Mouse (Mus musculus) cerebellum, adult (tissue): ENCODE results near the gene Edn1.

Experiments used
- ATAC-seq: cut with Nextera tagmentation; 2 replicates; pipeline ENCODE4 v1.9.2; 2017; ENCODE audit warnings: mild to moderate bottlenecking, moderate library complexity, mixed read lengths; ENCODE audit not compliant: insufficient number of reproducible peaks, low FRiP score, low TSS enrichment

Edn1 gene

GRCm38 (mm10) chr13:42301161-42301721 is at the start of gene Edn1:
TSS of gene Edn1 (plus strand) at chr13:42301476.
- no peak for ATAC-seq

- ATAC-seq: no peak
Observed at GRCm38 (mm10) chr13:42253821-42254220, 47.5 kb upstream of the Edn1 start.

- ATAC-seq: no peak
Observed at GRCm38 (mm10) chr13:42255105-42255504, 46.2 kb upstream of the Edn1 start.

- no peak for ATAC-seq
Observed at GRCm38 (mm10) chr13:42258422-42258821, 42.9 kb upstream of the Edn1 start.

- ATAC-seq: no peak
Observed at GRCm38 (mm10) chr13:42260667-42261066, 40.6 kb upstream of the Edn1 start.

GRCm38 (mm10) chr13:42270051-42270450 is 31.2 kb upstream of the Edn1 start:
- ATAC-seq: no peak

GRCm38 (mm10) chr13:42276774-42277454 is 24.4 kb upstream of the Edn1 start:
- ATAC-seq: no peak

GRCm38 (mm10) chr13:42277751-42278150 is 23.5 kb upstream of the Edn1 start:
- ATAC-seq: no peak

GRCm38 (mm10) chr13:42285896-42286295 is 15.4 kb upstream of the Edn1 start:
- ATAC-seq: no peak; the same call in 1 of the 2 replicates

GRCm38 (mm10) chr13:42286768-42287167 is 14.5 kb upstream of the Edn1 start:
- ATAC-seq: no peak

GRCm38 (mm10) chr13:42292593-42292992 is 8.7 kb upstream of the Edn1 start:
- no peak for ATAC-seq

GRCm38 (mm10) chr13:42298302-42298701 is 3.0 kb upstream of the Edn1 start:
- ATAC-seq: no peak

GRCm38 (mm10) chr13:42298766-42299165 is 2.5 kb upstream of the Edn1 start:
- ATAC-seq: no peak

- ATAC-seq: no peak
Observed at GRCm38 (mm10) chr13:42300567-42300966, 709 bp upstream of the Edn1 start.

- no peak for ATAC-seq
Observed at GRCm38 (mm10) chr13:42301961-42302861, 935 bp downstream of the Edn1 start.

- ATAC-seq: no peak
Observed at GRCm38 (mm10) chr13:42303180-42303929, 2.1 kb downstream of the Edn1 start.

GRCm38 (mm10) chr13:42304139-42304538 is 2.9 kb downstream of the Edn1 start:
- no peak for ATAC-seq

GRCm38 (mm10) chr13:42306870-42307800 is 5.9 kb downstream of the Edn1 start:
- ATAC-seq: no peak

GRCm38 (mm10) chr13:42308368-42309103 is 7.3 kb downstream of the Edn1 start:
- ATAC-seq: no peak
